Mouse (Mus musculus) left cerebral cortex, postnatal 10 days (tissue): ENCODE results near the gene Gmfg. TPM values are rescaled to one million over a fixed set of nuclear protein-coding genes. Genes with fewer than 3 reads are reported as not detected.

Experiments used
- DNase-seq, 2 experiments: peaks; one replicate each; pipeline ENCODE4 v3.0.0; 2021 to 2022; ENCODE audit warnings: low spot score in 2 of 2, mixed read lengths in 1 of 2; ENCODE audit errors: extremely low spot score in 1 of 2
- intact Hi-C: fragments of 180-260 bp; cut with DNase I; formaldehyde crosslinking; loops from one replicate; pipeline ENCODE4 v1.15.1; 2025
- total RNA-seq, 2 experiments: library from RNA; stranded (reverse); gene quantifications; 2 replicates each; pipeline ENCODE4 v1.2.3; 2021

The Gmfg gene
- total RNA-seq, 2 experiments from 2014 or later: 3.3 to 5.0 TPM

- peak in 1 of 2 experiments; percentile 42 for DNase-seq
- intact Hi-C loops: no loop called here
Observed at GRCm38 (mm10) chr7:28466721-28467212, 29.5 kb downstream of the Gmfg start.

- DNase-seq: peak in 1 of 2 experiments; percentile 78
- intact Hi-C loops: no loop called here
Observed at GRCm38 (mm10) chr7:28467213-28467751, 30.0 kb downstream of the Gmfg start.

- intact Hi-C loops: no loop called here
- no peak for DNase-seq
Observed at GRCm38 (mm10) chr7:28476191-28476590, 38.9 kb downstream of the Gmfg start.

GRCm38 (mm10) chr7:28477363-28477762 is 40.1 kb downstream of the Gmfg start:
- intact Hi-C loops: no loop called here
- no peak for DNase-seq

- intact Hi-C loops: no loop called here
- DNase-seq: no peak
Observed at GRCm38 (mm10) chr7:28478854-28479253, 41.6 kb downstream of the Gmfg start.

GRCm38 (mm10) chr7:28482854-28483253 is 45.6 kb downstream of the Gmfg start:
- intact Hi-C loops: no loop called here
- no peak for DNase-seq

GRCm38 (mm10) chr7:28484192-28484591 is 46.9 kb downstream of the Gmfg start:
- intact Hi-C loops: no loop called here
- DNase-seq: no peak

- intact Hi-C loops: no loop called here
- peak in 1 of 2 experiments; percentile 49 for DNase-seq
Observed at GRCm38 (mm10) chr7:28488030-28488491, 50.8 kb downstream of the Gmfg start.

GRCm38 (mm10) chr7:28490410-28490809 is 53.2 kb downstream of the Gmfg start:
- DNase-seq: peak in 1 of 2 experiments; percentile 46
- intact Hi-C loops: no loop called here

- intact Hi-C loops: no loop called here
- DNase-seq: no peak
Observed at GRCm38 (mm10) chr7:28490903-28491302, 53.7 kb downstream of the Gmfg start.

- no peak for DNase-seq
- intact Hi-C loops: no loop called here
Observed at GRCm38 (mm10) chr7:28492310-28492709, 55.1 kb downstream of the Gmfg start.

- intact Hi-C loops: no loop called here
- no peak for DNase-seq
Observed at GRCm38 (mm10) chr7:28495426-28495825, 58.2 kb downstream of the Gmfg start.

Other genes starting within 250 kb of the Gmfg start
- gene Eid2, start 169.6 kb upstream of the Gmfg start, total RNA-seq: 10 to 100 TPM; 73.5 to 79.5 TPM
- gene Eid2b, start 159.7 kb upstream of the Gmfg start, total RNA-seq: 10 to 100 TPM; 41.8 to 44.2 TPM
- 1 to 10 TPM; 2.9 to 4.5 TPM for gene Selenov, start 146.3 kb upstream of the Gmfg start, total RNA-seq
- gene Dll3, start 135.2 kb upstream of the Gmfg start, total RNA-seq: 1 to 10 TPM; 1.8 to 3.1 TPM
- gene Timm50, start 125.4 kb upstream of the Gmfg start, total RNA-seq: 10 to 100 TPM; 44.7 to 49.0 TPM
- 100 to 1,000 TPM; 113 to 114 TPM for gene Supt5, start 98.7 kb upstream of the Gmfg start, total RNA-seq
- 100 to 1,000 TPM; 642 to 668 TPM for gene Rps16, start 86.8 kb upstream of the Gmfg start, total RNA-seq
- 10 to 100 TPM; 10.0 to 12.3 TPM for gene Plekhg2, start 64.8 kb upstream of the Gmfg start, total RNA-seq
- 1 to 10 TPM; 1.8 to 2.4 TPM for gene Zfp36, start 57.2 kb upstream of the Gmfg start, total RNA-seq
- gene Med29, start 44.7 kb upstream of the Gmfg start, total RNA-seq: 10 to 100 TPM; 18.5 to 19.3 TPM
- 10 to 100 TPM; 65.3 to 66.1 TPM for gene Paf1, start 44.5 kb upstream of the Gmfg start, total RNA-seq
- 100 to 1,000 TPM; 106 to 112 TPM for gene Lrfn1, start 14.5 kb downstream of the Gmfg start, total RNA-seq
- gene Ifnl2, start 73.0 kb downstream of the Gmfg start, total RNA-seq: not detected
- not detected for gene Ifnl3, start 85.4 kb downstream of the Gmfg start, total RNA-seq
- gene Sycn, start 103.4 kb downstream of the Gmfg start, total RNA-seq: not detected
- under 1 TPM in 1 of 2 experiments, not detected in 1; 0.21 TPM for gene Nccrp1, start 109.8 kb downstream of the Gmfg start, total RNA-seq
- 10 to 100 TPM; 55.9 to 58.4 TPM for gene Samd4b, start 160.7 kb downstream of the Gmfg start, total RNA-seq
- 1 to 10 TPM; 7.7 to 8.2 TPM for gene Pak4, start 160.7 kb downstream of the Gmfg start, total RNA-seq
- 1 to 10 TPM in 1 of 2 experiments, under 1 TPM in 1; 0.55 to 1.8 TPM for gene Acp7, start 193.9 kb downstream of the Gmfg start, total RNA-seq